Mouse (Mus musculus) testis, postnatal 10 days (tissue): Measurements from ENCODE around the gene Nucks1.
A peak's percentile ranks its signal among the peaks of the same experiment; 100 is the strongest.
"Not testable (repeated sequence)": the region's sequence is repeated elsewhere in the genome, so short reads cannot be mapped to it uniquely, and the experiment has no call there.

Experiments
- DNase-seq: peaks from one replicate; pipeline ENCODE4 v3.0.0; 2021; ENCODE audit warnings: low spot score

Gene Nucks1

GRCm38 (mm10) chr1:131910001-131910648 is at the start of gene Nucks1:
Nucks1 (plus strand) TSS chr1:131910534.
- DNase-seq: peak; percentile 100

- no peak for DNase-seq
Measured at GRCm38 (mm10) chr1:131861811-131862210, 48.5 kb upstream of the Nucks1 start.

DNA sequence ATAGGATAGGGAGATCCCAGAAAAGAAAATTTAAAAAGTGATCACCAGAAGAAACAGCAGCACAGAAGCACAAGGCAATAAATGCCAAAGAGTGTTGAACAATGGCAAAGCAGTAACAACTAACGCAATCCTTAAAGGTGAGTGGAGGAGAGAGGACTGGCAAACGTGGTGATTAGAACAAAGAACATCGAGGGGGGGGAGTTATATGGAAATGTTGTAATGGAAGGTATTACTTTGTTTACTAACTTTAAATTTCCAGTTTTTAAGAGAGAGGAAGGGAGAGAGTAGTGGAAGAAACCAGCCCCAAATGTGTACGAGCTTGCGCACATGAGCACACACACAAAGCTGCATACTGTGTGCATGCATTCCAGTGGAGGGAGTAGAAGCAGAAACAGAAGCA is 44.7 kb upstream of the Nucks1 start:
- no peak for DNase-seq

DNA sequence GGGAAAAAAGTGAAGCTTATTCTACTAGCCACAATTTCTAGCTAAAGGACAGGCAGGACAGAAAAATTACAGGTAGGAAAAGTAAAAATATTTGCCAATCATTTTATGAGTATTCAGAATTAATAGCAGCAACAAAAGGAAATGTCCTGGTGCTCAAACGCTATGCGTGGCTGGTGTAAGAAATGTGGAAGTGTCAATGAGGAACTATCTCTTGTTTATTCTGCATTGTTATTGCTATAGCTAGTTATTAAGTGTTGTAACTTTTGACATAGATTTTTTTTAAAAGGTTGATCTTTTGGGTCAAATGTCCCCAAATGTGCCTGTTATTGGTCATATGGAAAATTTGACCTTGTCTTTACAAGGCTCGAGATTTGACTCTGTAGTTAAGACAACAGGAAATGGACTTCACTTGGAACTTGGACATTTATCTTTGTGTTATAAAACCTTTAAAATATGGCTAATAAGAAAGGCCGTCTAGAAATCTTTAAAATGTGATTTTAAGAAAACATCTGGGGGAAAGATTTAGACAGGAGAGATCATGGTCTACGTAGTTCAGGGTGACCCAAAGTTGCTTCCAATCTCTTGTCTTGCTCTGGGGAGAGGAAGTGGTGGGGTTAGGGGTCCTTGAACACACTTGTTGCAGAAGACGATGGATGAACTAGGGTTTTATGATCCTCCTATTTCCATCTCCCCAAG is 43.9 kb upstream of the Nucks1 start:
- DNase-seq: no peak

DNA sequence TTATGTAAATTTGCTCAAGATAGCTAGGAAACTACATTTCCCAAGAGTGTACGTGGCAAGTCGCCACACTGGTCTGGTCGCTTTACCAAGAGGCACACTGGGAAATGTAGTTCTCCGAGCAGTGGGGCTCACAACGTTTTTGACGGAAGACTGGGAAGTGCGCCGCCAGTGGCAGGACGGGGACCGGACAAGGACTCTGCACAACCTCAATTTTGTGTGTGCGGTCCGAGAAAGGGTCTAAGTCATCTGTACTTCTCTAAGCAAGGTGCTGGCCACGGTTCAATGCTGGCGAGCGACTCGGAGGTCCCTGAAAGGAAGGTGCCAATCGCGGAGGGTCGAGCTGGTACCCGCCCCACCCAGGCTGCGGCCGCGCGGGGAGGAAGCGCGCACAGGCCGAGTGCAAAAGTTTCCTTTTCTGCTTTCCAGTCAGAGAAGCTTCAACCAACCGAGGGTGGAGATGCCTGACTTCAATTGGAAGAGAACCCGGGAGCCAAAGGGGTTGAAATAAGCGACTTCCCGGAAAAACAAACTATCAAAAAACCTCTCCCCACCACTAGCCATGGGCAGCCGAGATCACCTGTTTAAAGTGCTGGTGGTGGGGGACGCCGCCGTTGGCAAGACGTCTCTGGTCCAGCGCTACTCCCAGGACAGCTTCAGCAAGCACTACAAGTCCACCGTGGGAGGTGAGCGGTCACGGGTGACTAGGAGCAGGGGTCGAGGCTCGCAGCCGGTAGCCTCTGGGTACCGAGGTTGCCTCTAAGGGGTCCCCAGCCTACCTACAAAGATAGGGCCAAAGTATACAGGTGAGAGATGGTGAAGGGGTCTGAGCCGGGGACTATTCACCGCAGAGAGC is 43.0 kb upstream of the Nucks1 start, which contains the start of gene Rab29:
Gene Rab29, plus strand, starts transcription at position 132 of the 853 bp plus-strand sequence.
- peak; percentile 95 for DNase-seq

DNA sequence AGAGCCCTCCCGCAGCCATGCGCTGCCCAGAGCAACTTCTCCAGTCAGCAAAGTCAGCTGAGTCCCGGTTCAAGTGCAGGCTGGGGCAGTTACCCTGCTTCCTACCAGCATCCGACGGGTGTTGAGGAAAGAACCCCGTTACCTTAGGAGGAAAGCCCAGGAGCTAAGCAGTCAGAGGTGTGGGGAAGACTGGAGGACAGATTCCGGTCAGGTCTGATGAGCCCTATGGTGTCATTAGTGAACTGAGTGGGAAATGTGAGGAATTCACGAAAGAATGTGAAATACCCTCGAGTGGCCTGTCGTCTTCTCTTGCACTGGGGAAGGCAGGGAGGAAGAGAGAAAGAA is 42.4 kb upstream of the Nucks1 start:
- DNase-seq: no peak

- DNase-seq: no peak
Measured at GRCm38 (mm10) chr1:131869561-131869960, 40.8 kb upstream of the Nucks1 start.

DNA sequence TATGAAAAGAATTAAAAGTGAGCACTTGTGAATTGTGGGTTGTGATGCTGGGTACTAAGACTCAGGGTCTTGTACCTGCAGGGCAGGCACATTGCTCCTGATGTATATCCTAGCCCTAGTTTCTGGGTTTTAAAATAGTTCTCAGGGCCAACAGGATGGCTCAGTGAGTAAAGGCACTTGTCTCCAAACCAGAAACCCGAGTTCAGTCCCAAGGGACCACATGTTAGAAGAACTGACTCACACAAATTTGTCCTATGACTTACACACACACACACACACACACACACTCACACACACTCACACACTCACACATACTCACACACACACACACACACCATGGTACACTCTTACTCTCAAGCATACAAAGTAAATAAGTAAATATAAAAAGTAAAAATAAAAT is 37.5 kb upstream of the Nucks1 start:
- DNase-seq: no peak

GRCm38 (mm10) chr1:131879816-131880215 is 30.5 kb upstream of the Nucks1 start:
- no peak for DNase-seq

DNA sequence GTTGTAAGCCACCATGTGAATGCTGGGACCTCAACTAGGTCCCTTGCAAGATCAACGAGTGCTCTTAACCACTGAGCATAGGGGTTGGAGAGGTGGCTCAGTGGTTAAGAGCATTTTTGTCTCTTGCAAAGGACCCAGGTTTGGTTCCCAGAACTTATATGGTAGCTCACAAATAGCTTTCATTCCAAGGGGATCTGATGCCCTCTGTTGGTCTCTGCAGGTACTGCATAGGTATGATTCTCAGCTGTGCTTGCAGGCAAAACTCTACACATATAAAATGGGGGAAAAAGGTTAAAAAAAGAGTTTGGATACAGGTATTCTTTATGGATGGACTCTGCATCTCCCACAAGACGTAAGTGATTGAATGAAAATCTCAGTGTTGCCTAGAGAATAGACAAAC is 27.5 kb upstream of the Nucks1 start:
- no peak for DNase-seq

DNA sequence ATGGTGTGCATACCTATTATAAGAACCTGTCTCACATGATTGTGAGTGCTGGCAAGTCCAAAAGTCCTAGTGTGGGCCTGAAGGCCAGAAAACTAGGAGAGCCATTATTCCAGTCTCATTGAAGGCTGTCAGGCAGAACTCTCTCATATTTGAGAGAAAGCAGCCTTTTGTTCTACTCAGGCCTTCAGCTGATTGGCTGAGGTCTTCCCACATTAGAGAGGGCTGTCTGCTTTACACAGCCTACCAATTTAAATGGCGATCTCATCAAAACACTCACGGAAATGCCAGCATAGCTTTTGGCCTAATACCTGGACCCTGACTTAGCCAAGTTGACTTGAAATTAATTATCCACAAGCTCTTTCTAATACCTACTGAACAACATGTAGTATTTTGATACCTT is 24.2 kb upstream of the Nucks1 start:
- DNase-seq: no peak

DNA sequence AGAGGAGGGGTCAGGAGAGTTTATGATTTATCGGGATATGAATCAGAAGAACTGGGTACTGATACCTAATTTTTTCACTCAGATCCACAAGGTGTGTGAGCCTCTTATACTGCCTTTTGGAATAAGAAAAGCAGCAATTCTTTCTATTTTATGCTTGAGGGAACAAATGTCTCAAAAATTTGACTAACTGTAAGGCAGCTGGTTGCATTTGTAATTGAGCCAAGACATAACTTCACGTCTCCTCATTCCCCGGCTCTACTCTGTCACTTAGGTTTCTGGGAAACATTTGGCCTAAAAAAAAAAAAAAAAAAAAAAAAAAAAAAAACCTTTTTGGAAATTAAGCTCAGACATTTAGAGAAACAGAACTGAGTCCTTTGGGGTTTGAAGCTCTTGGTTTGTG is 23.7 kb upstream of the Nucks1 start:
- DNase-seq: no peak

GRCm38 (mm10) chr1:131890043-131890658 is 20.2 kb upstream of the Nucks1 start:
- DNase-seq: no peak

- no peak for DNase-seq
Measured at GRCm38 (mm10) chr1:131891436-131891835, 18.9 kb upstream of the Nucks1 start.

- no peak for DNase-seq
Measured at GRCm38 (mm10) chr1:131902679-131903078, 7.7 kb upstream of the Nucks1 start.

DNA sequence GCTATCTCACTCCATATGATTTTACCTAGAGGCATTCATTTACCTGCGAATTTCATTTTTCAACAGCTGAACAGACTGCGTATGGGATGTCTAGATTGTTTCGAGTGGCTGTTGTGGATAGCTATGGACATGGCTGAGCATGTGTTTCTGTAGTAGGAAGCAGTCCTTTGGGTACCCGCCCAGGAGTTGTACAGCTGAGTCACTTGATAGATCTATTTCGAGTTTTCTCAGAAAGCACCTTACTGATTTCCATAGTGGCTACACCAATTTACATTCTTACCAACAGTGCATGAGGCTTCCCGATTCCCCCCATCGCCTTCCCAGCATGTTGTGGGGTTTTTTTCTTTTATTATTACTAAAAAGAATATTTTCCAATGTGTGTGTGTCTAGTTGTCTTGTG is 7.1 kb upstream of the Nucks1 start:
- DNase-seq: no peak

DNA sequence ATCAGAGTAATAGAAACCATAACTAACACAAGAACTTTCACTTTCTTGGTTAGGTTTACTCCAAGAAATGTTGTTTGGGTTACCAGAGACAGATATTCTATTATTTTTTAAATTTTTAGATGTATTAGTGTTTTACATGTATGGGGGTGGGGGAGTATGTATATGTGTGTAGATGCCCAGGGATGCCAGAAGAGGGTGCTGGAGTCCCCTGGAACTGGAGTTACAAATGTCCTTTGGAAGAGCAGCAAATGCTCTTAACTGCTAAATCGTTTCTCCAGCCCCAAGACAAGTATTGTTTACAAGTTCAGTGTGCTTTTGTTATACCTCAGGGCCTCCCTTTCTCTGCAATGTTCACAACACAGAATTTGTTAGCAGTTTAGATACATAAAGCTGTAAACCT is 4.8 kb upstream of the Nucks1 start:
- no peak for DNase-seq

DNA sequence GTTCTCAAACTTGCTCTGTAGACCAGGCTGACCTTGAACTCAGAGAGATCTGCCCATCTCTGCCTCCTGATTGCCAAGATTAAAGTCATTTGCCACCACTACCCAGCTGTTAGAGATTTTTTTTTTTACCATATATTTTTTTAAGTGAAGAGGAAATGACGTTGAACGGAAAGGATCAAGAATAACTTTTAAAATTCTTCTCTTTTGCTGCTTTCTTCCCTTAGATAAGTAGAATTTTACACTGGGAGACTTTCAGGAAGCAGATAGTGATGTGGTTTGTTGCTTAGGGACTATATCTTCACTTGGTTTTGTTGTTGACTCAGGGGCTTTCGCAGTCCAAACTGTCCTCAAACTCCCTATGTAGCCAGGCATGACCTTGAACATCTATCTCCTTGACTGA is 1.9 kb upstream of the Nucks1 start:
- DNase-seq: no peak

- DNase-seq: not testable (repeated sequence)
Measured at GRCm38 (mm10) chr1:131909236-131909635, 1.1 kb upstream of the Nucks1 start.

GRCm38 (mm10) chr1:131910674-131911558 is 582 bp downstream of the Nucks1 start:
- peak; percentile 92 for DNase-seq

GRCm38 (mm10) chr1:131917634-131918033 is 7.3 kb downstream of the Nucks1 start:
- no peak for DNase-seq

- DNase-seq: no peak
Measured at GRCm38 (mm10) chr1:131919052-131919451, 8.7 kb downstream of the Nucks1 start.
